Mouse (Mus musculus) lung, postnatal 10 days (tissue): ENCODE measurements around the gene Tnpo3.

ENCODE experiments used
- DNase-seq: peaks from one replicate; pipeline ENCODE4 v3.0.0; 2021

Tnpo3 gene

GRCm38 (mm10) chr6:29609111-29610019 is at the start of gene Tnpo3:
Tnpo3 (minus strand) TSS chr6:29609887.
- peak; percentile 98 for DNase-seq

DNA sequence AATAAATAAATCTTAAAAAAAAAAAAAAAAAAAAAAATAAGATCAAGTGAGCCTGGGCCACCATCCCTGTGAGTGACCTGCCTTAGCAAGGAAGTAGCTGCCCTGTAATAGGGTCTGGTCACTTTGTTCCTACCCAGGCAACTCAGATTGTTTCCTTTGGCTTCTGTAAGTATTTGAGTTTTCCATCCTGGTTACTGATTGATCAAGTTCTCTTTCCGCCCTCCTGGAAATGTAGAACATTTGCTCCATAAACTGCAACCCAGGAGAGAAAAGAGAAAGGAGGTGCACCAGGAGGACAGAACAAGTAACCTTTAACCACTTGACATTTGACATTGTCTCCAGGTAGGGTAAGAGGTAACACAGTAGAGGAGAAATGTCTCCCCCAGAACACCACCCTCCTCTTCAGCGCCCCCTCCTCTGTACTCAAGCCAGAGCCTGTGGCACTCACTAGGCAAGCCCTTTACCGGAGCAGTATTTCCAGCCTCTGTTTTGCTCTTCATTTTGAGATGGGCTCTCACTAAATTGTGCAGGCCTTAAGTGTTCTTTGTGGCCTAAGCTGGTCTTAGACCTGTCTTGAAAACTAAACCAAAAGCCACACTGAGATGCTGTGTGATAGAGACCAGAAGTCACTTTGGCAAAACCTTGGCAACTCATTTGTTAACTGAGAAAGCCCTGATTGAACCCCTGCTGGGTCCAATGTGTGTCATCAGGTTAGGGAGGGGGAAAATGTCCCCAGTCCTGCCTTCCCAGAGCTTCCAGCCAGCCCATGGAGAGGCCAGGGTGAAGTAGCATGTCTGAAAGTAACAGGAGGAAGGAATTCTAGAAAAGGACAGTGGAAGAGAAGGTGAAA is 49.2 kb upstream of the Tnpo3 start:
- DNase-seq = no peak

GRCm38 (mm10) chr6:29653271-29653670 is 43.6 kb upstream of the Tnpo3 start:
- DNase-seq = no peak

DNA sequence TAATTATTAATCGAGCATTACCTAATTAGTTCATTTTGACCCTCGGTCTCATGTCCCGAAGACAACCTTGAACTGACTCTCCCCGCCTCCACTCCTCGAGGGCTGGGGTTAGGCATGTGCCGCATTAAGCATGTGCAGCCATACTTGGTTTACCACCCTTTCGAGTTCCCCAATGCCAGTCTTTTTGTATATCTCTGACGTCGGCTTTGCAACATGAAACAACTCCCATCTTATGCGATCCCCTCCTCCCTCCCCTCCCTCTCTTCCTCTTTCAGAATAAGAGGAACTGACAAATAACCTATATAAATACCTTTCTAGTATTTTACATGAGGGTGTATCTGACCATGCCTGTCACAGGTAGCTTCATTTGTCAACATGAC is 40.5 kb upstream of the Tnpo3 start:
- DNase-seq = no peak

DNA sequence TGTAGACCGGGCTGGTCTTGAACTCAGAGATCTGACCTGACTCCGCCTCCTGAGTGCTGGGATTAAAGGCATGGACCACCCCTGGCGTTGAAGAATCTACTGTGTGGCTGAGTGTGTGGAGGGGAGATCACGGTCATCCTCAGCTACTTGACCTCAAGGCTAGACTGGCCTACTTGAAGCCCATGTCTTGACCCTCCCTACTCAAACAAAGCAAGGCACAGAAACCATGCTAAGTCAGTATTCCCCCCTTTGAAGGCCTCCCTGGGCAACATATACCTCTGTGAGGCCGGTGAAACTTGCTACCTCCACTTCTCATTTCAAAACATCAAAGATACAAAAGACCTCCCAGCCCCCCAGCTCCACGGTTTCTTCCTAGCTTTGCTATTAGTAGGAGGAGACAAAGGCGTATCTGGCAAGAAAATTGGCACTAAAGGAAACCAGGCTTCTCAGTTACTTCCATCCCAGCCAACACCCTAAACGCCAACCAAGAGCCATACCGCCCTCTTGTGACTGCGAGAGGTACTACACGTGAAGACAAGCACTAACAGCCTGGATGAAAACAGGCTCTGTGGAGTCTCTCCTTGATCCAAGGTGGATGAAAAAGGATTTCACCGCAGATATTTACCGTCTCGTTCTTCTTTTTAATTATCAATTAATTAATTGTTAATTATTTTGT is 39.9 kb upstream of the Tnpo3 start:
- DNase-seq = peak; percentile 92

- DNase-seq = no peak
Measured at GRCm38 (mm10) chr6:29641816-29642215, 32.1 kb upstream of the Tnpo3 start.

- no peak for DNase-seq
Measured at GRCm38 (mm10) chr6:29639580-29640419, 30.1 kb upstream of the Tnpo3 start.

DNA sequence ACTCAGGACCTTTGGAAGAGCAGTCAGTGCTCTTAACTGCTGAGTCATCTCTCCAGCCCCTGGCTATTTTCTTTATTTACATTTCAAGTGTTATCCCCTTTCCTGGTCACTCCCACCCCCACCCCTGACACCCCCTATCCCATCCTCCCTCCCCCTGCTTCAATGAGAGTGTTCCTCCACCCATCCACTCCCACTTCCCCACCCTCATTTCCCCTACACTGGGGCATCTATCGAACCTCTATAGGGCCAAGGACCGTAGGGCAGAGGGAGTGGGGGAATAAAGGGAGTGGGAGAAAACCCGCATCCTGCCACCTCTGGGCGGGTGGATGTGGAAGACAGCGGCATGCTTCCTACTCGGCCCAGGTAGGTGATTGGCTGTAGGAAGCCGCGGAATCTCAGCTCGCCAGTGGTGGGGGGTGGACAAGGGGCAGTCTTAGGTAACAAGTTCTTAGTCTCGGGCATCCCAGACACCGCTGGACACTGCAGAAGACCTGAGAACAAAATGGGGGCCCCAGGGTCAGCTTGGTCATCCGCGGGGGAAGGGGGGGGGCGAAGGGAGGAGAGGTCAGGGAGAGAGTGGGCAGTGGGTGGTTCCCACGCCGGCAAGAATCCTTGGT is 29.3 kb upstream of the Tnpo3 start:
- no peak for DNase-seq

- DNase-seq = no peak
Measured at GRCm38 (mm10) chr6:29637397-29638373, 28.0 kb upstream of the Tnpo3 start.

- no peak for DNase-seq
Measured at GRCm38 (mm10) chr6:29636322-29637092, 26.8 kb upstream of the Tnpo3 start.

DNA sequence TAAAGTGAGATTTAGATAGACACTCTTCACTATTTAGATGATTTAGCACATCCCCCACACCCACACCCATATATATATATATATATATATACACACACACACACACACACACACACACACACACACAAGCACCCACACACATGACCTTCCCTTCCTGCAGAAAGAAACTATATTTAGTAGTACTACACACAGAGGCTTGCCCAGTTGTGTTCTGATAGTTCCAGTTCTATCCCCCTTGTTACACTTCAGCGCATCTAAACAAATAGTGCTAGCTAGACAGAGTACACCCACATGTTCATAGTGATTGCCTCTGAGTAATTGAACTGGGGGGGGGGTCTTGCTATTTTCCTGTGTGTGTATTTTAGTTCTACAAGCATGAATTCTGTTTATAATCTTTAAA is 24.9 kb upstream of the Tnpo3 start:
- DNase-seq = no peak

- no peak for DNase-seq
Measured at GRCm38 (mm10) chr6:29632552-29633292, 23.0 kb upstream of the Tnpo3 start.

DNA sequence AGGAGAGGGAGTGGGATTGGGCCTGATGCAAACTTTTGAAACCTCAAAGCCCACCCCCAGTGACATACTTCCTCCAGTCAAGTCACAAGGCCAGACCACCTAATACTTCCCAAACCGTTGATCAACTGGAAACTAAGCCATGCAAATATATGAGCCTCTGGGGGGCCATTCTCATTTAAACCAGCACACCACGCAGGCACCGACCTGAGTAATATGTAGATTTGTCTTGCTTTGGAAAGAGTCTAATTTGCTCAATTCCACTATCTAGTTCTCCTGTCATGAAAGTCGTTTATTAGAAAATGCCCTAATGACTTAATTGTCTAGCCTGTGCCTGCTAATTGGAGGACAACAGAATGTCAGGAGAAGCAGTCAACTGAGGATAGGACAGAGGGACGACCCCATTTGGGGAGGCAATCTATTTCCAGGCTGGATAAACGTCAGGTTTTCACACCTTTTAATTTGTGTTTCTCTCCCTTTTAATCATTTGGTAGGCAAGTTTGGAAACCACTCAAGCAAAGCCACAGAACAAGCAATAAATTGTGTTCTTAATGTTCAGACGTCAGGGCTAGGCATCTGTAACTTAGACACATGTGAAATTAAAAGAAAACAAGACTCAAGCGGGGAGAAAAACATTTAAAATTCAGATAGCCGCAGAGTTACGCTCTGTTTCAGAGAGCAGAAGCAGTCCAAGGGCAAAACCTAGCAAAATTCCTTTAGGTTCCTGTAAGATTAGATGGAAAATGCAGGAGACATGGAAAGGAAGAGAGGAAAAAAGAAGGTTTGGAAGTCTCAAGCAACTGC is 22.3 kb upstream of the Tnpo3 start:
- DNase-seq = no peak

DNA sequence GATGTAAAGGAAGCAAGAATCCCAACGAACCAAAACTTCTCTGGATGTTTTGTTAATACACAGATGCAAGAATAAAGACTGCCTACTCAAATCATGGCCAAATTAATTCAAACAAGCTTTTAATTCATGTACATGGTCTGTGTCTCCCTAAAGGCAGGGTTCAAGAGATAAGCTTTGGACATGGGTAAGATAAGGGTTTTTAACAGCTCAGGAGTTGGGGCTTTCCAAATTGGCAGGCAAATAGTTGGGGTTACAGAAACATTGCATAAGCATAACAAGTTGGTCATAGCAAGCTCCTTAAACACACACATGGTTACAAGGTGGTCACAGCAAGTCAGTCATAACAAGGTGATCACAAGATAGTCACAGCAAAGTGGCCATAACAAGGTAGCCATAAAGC is 20.5 kb upstream of the Tnpo3 start:
- no peak for DNase-seq

DNA sequence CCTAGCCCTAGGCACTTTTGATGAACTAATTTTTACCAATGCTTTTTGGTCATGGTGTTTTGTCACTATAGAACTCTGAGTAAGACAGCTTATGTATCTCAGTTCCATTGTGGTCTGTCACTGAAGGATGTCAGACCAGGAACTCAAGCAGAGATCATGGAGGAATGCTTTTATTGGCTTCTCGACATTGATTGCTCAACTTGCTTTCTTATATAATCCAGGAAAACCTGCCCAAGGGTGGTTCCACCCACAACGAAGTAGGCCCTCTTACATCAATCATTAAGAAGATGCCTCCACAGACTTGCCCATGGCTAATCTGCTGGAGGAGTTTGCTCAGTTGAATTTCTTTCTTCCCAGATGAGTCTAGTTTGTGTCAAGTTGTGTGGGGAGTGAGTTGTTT is 18.1 kb upstream of the Tnpo3 start:
- no peak for DNase-seq

DNA sequence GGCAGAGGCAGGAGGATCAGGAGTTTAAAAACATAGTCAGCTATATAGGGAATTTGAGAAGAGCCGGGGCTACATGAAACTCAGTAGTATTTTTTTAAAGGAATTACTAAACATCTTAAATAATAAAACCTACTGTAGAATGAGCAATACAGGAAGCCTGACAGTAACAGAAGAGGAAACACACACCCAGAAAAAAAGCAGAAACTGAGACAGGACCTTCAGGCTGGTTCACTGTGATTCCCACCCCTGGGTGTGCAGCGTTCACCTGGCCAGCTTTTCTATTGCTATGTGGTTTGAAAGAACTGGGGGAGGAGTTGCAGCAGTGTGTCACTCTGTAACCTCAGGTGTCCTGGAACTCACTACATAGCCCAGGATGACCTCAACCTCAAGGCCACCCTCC is 14.2 kb upstream of the Tnpo3 start:
- no peak for DNase-seq

DNA sequence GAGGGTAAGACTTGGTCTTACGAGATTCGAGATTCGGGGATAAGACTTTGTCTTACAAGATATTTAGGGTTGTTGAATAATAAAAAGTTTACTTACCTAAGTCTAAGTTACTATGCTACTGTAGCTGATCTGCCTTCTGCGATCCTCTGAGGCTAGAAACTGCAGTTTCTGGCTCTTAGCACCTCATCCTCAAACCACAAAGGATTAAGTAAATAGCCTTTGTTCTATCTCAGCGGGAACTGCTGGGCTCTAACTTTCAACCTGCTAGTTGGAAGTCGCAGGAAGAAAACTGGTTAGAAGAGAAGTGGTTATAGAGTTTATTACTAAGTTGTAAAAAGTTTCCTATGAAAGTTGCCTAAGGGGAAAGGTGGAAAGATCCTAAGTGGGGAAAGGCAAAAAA is 12.6 kb upstream of the Tnpo3 start:
- DNase-seq = no peak

- peak; percentile 32 for DNase-seq
Measured at GRCm38 (mm10) chr6:29620840-29621543, 11.3 kb upstream of the Tnpo3 start.
